Mouse (Mus musculus) adrenal gland, postnatal 25 days (tissue): Measurements from ENCODE around the gene Tfrc. TPM values are rescaled to one million over a fixed set of nuclear protein-coding genes. Genes with fewer than 3 reads are reported as not detected.

ENCODE experiments used
- DNase-seq: peaks from one replicate; pipeline ENCODE4 v3.0.0; 2021; ENCODE audit warnings: mixed read lengths
- total RNA-seq: library from RNA; stranded (reverse); gene quantifications from 2 replicates; pipeline ENCODE4 v1.2.3, GENCODE M21; 2021

Tfrc gene
- total RNA-seq, 1 experiment from 2014 or later, result 37.9 TPM

GRCm38 (mm10) chr16:32650461-32650860 lies 41.7 kb downstream of the Tfrc start:
- no peak for DNase-seq

DNA sequence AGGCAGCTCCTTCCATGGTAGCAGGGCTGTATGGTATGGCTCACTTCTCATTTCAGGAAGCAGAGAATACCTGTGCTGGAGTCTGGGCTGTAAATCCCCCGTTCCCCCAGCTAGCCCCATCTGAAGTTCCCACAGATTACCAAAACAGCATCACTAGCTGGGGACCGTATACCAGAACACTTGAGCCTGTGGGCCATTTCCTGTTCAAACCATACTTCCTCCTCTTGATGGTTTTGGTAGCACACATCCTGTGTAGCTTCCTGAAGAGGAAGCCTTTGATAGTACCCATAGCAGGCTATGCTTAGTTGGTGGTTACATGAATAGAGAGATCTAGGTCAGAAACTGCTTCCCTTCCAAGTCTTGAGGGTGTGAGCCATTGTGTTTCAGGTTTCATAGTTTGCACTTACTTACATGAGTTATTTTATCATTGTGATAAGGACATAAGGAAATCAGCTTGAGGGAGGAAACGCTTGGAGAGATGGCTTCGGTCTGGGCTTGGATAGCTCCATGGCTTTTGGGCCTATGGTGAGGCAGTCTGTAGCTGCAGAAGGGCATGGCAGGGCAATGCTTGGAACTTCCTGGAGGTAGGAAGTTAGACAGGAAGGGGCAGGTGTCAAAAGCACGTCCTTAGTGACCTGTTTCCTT lies 42.4 kb downstream of the Tfrc start:
- no peak for DNase-seq

GRCm38 (mm10) chr16:32654071-32654733 lies 45.5 kb downstream of the Tfrc start:
- DNase-seq, result no peak

- DNase-seq, result no peak
Measured at GRCm38 (mm10) chr16:32655534-32655933, 46.8 kb downstream of the Tfrc start.

GRCm38 (mm10) chr16:32656321-32656720 lies 47.6 kb downstream of the Tfrc start:
- no peak for DNase-seq

GRCm38 (mm10) chr16:32656794-32657193 lies 48.1 kb downstream of the Tfrc start:
- peak; percentile 62 for DNase-seq

GRCm38 (mm10) chr16:32657498-32658250 lies 49.0 kb downstream of the Tfrc start:
- no peak for DNase-seq

DNA sequence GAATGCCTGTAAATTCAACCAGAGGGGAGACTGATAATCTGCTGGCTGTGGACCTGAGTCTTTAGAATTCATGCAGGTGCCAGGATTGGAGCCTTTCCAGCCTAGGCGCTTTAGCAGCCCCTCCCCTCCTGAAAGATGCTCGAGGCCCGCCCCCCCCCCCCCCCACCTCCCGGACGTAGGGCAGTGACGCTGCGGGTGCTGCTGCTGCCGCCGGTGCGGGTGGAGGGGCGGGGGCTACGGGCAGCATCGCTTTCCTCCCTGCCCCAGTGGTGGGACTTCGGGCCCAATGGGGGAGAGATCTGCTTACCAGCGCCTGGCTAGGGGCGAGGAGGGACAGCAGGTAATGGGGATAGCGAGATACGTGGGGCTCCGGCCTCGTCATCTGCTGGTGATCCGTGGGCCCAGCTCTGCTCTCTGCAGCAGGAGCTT lies 50.0 kb downstream of the Tfrc start:
- no peak for DNase-seq

DNA sequence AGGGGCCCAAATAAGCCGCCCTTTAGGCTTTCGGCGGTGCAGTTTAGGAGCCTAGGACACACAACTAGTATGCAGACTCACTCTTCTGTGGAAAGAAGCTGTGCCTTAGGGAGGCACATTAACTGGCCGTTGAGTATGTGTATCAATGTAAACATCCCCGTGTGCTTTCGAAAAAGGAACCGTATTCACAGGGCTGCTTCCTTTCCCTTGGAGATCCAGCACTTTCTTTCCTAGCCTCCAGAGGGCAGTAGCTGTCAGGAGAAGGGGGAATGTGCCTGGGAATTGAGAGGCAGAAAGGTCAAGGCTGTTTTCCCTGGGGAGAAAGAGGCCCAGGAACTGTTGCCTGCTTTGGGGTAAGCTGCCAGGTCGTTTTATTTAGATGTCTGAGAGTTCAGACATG lies 50.7 kb downstream of the Tfrc start:
- peak; percentile 52 for DNase-seq

DNA sequence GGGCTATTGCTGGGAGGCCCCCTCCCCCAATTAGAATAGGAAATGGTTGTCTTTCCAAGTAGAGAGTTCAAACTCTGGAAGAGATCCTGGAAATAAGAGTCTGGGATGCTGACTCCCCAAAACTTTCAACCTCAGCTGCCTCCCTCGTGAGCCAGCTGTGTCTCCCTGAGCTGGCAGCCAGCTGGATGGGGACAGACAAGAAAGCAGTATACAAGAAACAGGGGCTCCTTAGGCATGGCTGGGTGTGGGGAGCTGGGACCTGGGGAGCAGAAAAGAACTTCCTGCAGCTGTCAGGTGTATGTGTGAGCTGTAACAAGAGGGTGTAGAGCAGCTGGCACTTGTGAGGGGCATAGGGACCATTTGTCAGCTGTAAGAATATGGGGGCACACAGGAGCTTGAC lies 51.4 kb downstream of the Tfrc start:
- DNase-seq, result no peak

DNA sequence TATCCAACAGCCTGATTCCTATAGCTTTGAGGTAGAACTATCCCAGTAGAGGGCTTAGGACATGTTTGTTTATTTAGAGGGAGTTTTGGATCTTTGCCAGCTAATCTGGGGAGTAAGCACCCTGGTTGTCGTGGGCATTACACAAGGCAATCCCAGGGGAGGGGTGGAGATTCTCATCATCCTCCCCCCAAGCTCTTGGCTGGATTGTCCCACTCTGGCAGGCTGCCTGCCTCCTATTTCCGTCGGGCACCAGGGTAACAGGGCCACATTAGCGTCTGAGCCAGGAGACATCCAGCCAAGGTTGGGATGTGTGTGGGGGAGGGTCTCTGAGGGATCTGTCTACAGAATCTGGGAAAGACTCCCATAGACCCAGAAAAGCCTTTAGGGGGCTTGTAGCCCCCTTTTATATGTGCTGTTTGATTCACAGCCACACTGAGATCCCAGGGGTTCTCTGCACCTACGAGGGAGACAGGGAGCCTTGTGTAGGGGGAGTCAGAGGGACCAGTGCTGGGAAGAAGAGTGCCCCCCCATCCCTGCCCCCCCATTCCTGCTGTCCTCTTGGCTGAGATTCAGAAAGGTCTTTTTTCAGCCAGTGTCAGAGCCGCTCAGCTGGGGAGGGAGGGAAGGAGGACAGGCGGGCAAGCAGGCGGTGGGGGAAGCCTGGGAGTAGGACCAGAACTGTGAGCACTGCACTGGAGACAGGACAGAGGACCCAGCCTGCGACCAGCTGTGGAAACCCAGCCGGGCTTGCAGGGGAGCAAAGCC lies 52.0 kb downstream of the Tfrc start:
- peak; percentile 75 for DNase-seq

- peak; percentile 26 for DNase-seq
Measured at GRCm38 (mm10) chr16:32661493-32661921, 52.8 kb downstream of the Tfrc start.

GRCm38 (mm10) chr16:32662372-32662771 lies 53.7 kb downstream of the Tfrc start:
- no peak for DNase-seq

DNA sequence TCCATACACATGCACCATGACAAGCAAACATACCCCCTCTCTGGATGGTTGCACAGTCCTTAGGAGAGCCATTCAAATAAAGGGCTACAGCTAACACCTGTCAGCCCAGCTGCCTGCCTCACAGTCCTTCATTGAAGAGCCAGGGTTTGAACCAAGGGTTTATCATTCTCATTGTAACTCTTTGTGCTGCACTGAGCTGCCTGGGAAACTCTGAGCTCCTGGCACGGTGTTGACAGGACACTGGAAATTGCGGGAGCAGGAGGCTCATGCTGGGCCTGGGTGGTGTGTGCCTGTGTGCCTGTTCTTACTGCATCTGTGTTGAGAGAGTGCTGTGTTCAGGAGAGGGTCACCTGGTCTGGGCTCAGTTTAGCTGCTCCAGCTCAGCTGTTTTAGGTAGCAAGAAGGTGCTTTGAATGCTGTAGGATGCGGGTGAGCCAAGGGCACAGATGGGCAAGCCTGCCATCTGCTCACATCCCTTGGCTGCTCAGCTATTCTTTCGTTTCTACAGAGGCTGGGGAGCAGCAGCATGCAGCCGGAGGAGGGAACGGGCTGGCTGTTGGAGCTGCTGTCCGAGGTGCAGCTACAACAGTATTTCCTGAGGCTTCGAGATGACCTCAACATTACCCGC lies 54.6 kb downstream of the Tfrc start:
- no peak for DNase-seq

- no peak for DNase-seq
Measured at GRCm38 (mm10) chr16:32664211-32664610, 55.5 kb downstream of the Tfrc start.

GRCm38 (mm10) chr16:32665851-32666665 lies 57.3 kb downstream of the Tfrc start:
- no peak for DNase-seq

GRCm38 (mm10) chr16:32666671-32667551 lies 58.2 kb downstream of the Tfrc start:
- no peak for DNase-seq

DNA sequence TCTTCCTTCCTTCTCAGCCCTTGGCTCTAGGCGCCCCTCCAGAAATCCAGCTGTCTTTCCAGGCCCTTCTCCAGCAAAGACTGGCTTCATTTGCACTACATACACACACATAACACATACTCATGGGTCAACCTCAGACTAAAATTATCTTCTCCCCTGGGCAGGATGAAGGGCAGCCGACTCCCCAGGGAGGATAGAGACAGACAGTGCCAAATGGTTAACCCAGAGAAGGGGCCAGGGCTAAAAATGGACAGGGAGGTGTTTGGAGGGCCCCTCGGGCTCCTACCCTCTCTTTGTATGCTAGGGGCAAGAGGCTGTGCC lies 58.8 kb downstream of the Tfrc start:
- DNase-seq, result no peak

- DNase-seq, result no peak
Measured at GRCm38 (mm10) chr16:32668030-32668429, 59.3 kb downstream of the Tfrc start.

DNA sequence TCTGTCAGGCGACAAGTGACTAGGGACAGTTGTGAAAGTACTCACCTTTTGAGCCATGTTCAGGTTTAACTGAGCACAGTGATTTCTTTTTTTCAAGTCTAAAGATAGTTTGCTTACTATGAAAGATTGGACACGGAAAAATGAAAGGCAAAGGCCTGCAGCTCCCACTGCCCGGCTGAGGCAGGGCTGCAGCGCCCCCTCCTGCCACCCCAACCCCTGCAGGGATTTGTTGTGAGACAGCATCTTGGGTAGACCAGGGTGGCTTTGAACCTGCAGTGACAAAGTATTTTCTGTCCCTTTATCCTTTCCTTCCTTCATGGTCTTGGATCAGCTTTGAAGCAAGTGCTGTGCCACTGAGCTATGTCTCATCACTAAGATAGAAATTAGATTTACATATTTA lies 59.8 kb downstream of the Tfrc start:
- DNase-seq, result no peak
